Mouse (Mus musculus) adrenal gland, adult 8-10 months (tissue): ENCODE data around the gene Gm21970. TPM values are rescaled to one million over a fixed set of nuclear protein-coding genes. Genes with fewer than 3 reads are reported as not detected.
A peak's percentile ranks its signal among the peaks of the same experiment; 100 is the strongest.

Experiments used
- DNase-seq: peaks from one replicate; pipeline ENCODE4 v3.0.0; 2022
- total RNA-seq, 4 experiments: library from RNA; stranded (reverse); gene quantifications; 2 replicates each; pipeline ENCODE4 v1.2.4; 2022

Gm21970 gene
- total RNA-seq, 4 experiments from 2014 or later = 0.54 TPM; not detected in 3

DNA sequence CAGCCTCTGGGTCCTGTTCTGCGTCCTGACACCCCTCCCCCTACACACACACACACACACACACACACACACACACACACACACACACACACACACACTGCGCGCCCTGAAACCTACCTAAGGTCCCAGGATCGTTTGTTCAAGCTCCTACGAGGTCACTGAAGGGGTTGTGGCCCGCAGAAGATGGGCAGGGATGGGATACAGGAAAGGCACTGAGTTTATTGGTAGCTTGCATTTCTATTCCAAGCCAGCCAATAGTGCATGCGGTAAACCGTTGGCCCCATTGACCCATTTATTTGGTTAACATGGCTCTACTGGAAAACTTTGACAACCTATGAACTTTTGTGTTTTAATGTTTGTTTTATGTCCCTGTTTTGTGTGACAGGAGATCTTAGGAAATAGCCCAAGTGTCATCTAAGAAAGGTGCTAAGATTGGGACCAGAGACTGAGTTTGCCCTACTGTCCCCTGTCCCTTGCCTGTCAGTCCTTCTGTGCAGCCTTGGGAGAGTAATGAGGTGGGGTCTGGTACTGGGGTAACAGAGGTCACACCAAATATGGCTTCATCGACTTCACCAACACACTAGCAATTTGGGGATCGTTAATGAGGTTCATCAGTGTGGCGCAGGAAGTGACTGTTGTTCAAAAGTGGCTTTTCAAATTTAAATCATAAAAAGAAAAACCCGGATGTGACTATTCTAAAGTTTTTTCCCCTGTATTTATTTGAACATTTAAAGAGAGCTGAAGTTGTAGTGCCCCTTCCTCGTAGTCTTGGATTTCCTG lies 17.9 kb upstream of the Gm21970 start:
- DNase-seq = no peak

DNA sequence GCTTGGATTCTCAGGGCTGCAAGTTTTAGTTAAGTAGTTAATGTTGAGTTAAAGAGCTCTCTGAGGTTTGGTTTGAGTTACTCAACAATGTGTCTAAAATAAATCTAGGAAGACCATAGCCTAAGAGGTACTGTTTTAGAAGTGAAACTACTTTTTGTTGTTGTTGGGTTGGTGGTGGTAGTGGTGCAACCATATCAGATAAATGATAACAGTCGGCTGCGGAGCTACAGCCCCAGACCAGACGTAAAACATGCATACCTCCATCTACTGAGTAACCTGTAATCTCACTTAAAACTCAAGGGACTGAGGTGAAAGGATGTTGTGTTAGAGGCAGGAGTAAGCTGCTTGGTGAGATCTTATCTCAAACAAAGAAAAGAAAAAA lies 17.3 kb upstream of the Gm21970 start:
- no peak for DNase-seq

DNA sequence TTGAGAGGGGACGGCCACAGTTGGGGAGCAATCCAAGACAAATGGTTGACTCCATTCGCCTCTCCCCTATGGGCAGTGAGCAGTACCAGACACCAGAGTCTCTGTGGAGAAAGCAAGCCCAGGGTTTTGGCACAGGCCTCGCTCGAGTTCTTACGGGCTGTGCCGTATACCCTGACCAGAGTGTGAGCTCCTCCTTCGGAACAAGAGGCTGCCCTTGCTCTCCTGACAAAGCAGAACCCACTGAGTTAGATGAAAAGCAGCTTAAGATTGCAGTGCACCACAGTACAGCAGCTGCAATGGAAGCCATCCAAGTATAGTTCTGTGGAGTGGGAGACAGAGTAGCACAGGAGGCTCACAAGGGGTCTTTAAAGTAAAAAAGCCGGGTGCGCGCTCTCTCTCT lies 14.8 kb upstream of the Gm21970 start:
- no peak for DNase-seq

DNA sequence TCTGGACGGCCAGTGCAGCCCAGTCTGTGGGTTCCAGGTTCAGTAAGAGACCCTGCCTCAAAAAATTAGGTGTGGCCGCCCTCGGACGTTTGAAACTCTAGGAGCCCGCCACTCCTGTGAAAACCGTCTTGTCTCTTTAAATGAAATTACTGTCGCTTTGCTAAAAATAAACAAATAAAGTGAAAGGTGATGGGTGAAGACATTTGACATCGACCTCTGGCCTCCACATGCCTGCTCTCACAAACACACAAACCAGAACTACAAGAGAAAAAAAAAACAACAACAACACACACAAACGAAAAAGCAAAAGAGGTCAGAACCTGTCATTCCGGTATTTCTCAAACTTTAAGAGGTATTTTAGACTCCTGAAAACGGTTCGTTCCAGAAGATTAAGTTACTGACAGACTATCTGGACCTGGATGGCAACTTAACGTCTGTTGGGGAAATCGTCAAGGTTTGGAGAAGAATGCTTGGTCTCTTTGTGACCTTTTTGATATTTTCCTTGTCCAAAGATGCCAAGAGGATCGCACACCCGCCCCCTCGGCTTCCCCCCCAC lies 13.0 kb upstream of the Gm21970 start:
- DNase-seq = no peak

DNA sequence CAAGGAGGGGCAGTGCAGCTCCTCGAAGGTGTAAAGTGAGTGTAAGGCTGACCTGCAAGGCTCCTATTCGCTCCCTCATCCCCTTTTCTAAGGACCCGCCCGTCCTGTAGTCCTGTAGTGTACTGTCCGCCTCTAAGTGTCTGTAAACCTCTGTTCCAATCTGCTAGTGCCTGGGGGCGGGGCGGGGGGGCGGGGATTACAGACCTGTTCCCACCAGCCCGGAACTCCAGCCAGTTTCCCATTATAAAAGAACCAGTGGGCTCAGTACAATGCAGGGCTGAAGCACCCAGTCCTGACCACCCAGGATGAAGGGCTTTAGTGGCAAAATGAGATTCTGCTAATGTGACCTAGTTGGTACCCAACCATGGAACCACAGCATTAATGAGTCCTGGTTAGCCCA lies 12.5 kb upstream of the Gm21970 start:
- no peak for DNase-seq

DNA sequence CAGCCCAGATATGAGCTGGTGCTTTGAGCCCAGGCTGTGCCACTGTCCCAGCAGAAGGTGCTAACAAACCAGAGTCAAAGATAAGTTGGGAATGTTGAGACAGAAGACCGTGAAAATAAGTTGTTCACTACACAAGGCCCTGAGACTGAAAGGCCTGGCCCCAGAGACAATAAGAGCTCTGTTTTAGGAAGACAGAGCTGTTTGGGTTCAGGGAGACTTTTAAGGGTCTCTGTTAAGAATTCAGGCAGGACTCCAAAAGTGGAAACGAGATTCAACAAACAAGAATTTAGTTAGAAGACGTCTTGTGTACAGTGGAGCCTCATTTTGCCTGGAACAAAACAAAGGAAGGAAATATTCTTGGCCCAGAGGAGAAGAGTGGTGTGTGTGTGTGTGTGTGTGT lies 12.1 kb upstream of the Gm21970 start:
- no peak for DNase-seq

DNA sequence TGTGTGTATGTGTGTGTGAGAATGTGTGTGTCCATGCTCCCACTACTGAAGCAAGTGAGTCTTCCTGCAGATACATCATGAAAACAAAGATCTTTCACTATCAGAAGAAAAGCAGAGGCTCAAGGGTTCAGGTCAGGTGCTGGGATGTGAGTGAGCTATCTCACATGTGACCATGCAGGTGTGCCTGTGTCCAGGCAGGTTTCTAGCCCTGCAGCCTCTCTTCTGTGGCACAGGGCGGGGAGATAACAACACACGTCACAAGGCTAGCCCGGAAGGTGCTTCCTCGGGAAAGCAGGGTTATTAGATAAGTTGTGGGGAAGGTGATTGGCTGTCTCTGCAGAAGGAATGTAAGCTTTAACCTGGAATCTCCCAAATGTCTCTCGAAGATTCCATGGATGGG lies 11.4 kb upstream of the Gm21970 start:
- DNase-seq = no peak

DNA sequence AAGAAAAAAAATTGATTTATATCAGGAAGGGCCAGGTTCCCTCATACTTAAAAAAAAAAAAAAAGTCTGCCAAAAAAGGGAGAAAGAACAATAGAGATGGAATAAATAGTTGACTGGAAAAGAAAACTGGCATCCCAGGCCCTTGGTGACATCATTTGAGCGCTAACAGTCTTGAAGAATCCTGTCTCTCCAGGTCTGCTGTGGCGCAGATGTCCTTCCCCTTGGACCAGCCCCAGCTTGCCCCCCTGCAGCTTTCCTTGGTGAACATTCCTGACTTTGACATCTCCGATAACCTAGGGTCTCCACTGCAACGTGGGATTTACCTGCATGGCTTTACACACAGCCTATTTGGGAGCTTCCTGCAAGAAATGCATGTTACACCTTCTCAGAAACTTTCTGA lies 9.9 kb upstream of the Gm21970 start:
- no peak for DNase-seq

DNA sequence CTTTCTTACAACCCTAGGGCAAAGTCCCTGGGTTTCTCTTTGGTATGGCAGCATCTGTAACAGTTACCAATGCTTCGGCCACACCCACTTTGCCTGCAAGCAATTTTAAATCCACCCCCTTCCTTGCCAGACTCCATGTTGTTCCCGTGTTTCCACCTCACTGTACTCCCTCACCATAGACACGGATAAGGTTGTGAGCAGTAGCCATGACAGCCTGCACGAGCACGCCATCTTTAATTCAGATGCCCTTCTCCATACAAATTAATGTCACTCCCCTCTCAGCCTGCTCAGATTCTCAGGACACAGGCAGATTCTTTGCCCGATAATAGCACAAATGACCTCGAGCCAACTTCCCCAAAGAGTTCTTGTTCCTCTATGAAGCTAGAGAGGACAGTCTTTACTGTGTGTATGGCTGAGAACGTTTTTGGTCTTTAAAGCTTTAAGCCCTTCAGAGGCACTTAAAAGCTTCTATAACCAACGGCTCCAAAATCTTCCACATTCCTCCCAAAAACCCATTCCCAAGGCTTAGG lies 9.2 kb upstream of the Gm21970 start:
- DNase-seq = no peak

DNA sequence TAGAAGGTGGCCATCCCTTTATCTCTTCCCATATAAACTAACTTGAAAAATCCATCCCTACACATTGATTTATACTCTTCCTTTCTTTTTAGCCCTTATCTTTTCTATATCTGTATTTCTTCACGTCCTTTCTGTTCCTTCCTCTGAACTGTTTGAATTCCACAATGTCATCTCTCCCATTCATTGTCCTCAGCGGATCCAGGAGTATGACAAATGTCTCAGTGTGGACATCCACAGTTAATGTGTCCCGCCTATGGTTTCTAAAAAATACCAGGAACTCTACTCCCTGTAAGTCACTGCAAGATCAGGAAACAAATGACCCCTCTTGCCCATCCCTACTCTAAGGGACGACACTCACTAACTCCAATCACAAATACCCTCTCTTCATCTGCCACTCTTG lies 7.3 kb upstream of the Gm21970 start:
- no peak for DNase-seq

DNA sequence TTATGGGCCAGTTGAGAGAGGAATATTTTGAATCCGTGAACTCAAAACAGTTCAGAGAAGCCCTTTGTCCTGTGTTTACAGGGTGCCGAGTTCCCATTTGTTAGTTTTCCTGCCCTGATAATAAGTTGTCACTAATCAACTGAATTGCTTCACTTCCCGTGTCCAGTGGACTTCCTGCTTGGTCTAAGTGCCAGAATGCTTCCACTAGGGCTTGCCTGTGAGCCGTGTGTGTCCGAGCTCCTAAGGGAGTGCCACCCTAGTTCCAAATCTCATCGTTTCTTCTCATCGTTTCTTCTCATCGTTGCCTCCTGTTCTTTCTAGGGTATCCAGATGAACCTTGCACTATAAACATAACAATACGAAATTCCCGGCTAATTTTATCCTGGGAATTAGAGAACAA lies 5.9 kb upstream of the Gm21970 start:
- no peak for DNase-seq

DNA sequence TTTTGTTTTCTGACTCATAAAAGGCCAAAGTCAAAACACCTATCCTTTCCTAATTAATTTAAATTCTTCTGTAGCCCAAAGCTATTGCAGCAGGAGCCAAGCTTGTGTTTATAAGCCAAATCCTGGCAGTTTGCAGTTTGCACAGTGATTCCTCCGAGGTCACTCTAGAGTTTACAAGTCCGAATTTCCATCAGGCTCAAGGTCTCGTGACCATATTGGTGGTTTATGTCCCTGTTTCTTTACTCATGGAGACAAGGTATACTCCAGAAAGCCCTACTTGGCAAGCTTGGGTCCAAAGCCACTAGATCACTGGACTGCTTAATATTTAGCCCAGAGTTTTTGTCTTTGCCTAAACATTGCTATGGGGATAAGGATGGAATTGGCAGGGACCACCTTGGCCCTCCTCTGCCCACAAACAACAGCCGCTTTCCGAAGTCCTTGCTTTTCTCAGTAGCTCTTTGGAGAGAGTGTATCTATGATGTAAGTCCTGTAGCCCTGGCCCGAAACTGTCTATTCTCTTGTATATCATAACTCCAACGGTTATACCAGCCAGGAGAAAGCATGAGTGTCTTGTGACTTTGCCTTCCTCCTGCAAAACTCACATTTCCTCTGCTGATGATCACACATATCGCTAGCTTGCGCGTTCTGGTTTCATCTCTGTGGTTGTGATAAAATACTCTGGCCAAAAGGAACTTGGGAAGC lies 5.0 kb upstream of the Gm21970 start:
- no peak for DNase-seq

DNA sequence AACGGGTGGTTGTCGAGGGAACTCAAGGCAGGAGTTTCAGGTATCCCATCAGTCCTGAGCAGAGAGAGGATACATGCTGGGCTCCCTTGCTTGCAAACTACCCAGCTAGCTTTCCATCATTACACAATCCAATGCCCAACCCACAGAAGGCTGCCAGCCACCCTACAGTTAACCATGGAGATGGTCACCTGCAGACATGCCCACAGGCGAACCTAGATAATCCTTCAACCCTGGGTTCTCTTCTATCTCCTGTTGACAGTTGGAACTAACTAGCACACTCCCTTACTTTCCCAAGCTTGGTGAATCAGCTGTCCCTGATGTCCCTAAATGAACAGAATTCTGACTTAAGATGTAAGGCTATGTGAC lies 4.4 kb upstream of the Gm21970 start:
- DNase-seq = no peak

DNA sequence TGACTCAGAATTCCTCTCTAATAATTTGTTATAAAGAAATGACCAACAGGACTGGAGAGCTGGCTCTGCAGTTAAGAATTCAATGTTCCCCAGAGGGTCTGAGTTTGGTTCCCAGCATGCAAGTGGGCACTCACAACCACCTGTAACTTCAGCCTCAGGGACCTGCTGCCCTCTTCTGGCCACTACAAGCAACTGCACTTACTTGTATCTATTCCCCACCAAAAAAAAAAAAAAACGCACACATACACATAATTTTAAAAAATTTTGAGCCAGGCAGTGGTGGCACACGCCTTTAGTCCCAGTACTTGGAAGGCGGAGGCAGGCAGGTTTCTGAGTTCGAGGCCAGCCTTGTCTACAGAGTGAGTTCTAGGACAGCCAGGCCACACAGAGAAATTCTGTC lies 1.4 kb upstream of the Gm21970 start:
- DNase-seq = no peak

DNA sequence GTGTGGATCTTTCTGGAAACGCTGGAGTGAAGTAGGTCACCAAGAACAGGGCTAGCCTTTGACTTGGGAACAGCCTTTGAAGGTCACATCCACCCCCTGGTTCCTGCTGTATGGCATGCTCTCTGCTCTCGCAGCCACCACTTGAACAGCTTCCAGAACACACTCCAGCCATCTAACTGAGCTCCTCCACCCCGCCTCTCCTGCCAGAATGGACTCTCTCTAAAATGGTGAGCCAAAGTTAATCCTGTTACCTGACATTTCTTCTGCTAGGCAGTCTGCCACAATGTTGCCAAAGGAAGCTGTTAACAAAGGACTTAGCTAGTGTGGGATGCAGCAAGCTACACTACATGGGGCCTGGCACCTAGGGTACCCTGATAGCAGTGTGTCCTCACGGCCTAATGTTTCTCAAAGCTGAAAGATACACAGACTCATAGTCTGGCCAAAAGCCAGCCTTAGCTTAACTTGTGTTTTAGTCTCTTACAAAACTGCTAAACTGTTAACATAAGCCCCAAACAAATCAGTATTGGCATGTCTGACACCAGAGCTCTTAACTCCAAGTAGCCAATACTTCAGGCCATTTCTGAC lies 3.4 kb downstream of the Gm21970 start:
- DNase-seq = no peak

DNA sequence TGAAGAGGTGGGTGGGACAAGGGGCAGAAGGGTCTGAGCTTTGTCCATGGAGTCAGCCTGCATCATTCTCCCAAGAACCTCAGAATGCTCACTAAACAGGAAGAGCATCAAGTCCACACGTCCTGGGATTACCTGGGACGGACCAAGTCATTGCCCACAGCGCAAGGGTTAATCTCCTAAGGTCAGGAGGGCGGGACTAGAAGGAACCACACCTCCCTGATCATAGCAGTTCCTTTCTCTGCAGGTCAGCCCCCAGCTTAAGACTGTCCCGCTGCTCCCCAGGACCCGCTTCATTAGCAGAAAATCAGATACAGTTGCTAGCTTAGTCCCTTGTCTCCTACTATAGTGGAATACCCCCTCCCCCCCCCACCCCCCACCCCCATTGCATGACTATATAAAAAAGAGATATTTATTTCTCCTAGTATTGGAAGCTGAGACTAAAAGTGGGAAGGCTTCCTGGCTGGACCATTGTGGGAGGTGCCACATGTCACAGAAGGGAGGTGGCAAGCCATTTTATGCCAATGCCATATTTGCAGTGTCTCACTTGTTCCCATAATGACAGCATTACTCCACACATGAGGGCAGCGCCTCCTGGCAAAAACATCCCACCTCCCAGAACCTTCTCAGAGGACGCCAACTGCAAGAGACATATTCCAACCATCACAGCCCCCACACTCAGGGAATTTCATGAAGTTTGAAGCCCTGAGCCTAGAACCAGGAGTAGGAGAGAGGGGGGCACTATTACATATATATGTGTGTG lies 4.3 kb downstream of the Gm21970 start:
- DNase-seq = no peak

DNA sequence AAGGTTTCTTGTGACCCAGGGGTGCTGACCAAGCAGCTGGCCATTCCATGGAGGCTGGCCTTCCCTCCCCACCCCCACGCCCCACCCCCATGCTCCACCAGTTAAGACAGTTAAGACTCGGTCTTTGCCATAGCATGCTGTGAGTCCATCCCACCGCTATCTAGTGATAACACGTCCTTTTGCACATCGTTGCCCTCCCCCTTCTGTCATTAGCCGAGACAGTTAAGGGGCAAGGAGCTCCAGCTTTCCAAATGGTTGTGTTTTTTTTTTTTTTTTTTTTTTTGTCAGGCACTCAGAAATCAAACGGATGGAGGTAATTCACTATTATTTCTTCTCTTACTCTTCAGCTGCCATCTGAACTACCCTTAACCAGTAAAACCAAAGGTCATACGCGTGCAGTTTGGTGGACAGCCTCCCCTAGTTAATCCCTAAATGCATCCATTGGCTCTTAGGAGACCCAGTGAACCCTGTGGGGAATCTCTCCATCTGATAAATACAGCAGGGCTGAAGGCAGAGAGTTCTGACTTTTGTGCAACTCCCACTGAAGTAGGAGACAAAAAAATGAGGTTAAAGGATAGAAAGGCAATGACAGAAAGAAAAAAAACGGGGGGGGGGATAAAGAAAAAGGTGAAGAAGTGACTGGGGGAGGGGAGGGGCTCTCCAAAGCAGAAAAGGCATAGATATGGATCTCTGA lies 5.5 kb downstream of the Gm21970 start:
- no peak for DNase-seq

DNA sequence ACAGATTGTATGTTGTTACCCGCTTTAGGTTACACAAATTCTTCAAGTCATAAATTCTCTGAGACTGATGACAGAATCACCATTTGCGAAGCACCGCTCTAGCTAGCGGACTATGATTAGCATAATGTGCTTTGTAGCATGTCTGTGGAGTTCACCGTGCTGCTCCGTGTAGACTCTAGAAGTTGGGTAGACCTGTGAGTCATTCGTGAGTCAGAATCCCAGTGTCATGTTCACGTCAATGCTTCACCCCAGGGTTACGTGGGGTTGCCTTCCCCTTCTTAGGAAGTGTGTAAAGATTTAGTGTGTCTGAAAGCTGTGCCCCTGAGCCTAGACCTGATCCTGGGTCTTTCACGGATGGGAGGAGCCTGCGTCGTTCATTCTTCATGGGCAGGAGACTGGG lies 6.5 kb downstream of the Gm21970 start:
- DNase-seq = peak; percentile 73

DNA sequence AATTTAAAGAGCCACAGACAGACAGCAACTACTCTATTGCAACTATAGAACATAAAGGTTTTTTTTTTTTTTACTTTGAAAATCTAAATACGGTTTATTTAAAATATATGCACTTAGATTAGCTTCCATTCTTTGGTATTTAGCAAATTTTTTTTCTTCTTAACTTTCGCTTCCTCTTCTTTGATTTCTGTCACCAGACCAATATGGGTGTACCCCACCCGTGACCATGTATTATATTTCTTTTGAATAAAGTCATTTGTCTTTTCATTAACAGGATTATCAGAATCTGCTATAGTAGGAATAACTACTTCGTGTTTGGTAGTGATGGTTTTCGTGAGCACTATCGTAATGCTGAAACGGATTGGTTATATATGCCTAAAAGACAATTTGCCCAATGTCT lies 7.4 kb downstream of the Gm21970 start:
- no peak for DNase-seq

DNA sequence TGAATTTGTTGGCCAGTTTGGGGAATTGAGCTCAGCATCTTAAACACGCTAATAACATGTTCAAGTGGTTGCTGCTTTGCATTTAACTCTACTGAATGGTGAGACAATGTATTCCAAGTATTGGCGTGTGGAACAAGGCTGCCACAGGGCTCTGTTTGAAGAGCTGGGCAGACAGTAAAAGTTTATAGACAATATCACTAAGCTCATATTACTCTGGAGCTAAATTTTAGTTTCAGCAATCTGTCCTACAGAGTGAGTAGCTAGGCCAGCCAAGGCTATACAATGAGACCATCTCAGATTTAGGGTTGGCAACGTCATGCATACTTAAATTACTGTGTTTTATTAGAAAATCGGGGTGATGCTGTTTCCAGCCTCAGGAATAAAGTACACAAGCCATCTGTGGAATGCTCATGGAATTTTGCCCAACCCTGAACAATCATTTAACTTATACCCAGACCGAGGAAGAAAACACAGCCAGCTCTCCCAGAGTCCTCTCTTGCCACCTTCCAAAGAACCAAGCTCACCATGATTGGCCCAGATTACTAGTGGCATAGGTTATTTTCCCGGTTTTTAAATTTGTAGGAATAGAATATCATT lies 10.1 kb downstream of the Gm21970 start:
- DNase-seq = no peak

DNA sequence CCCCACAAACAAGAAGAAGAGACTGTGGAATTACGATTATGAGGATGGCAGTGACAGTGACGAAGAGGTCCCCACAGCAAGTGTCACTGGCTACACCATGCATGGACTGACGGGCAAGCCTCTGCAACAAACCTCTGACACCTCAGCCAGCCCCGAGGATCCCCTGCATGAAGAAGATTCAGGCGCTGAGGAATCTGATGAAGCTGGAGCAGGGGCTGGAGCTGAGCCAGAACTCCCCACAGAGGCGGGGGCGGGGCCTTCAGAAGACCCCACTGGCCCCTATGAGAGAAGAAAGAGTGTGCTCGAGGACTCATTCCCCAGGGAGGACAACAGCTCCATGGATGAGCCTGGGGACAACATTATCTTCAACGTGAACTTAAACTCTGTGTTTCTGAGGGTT lies 12.3 kb downstream of the Gm21970 start:
- no peak for DNase-seq

DNA sequence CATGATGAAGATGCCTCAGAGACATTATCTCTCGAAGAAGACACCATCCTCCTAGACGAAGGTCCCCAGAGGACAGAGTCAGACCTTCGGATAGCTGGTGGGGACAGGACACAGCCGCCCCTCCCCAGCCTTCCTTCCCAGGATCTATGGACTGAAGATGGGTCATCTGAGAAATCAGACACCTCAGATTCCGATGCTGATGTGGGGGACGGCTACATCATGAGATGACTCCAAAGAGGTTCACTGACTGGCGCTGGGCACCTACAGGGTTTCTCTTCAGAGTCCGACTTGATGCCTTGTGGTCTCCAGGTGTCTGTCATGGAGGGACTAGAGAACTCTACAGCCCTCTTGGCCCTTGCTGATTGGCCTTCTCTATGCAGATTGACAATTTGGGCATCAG lies 12.7 kb downstream of the Gm21970 start:
- no peak for DNase-seq
